Mouse (Mus musculus): ENCODE results near the gene Hdgfl2.

DNA sequence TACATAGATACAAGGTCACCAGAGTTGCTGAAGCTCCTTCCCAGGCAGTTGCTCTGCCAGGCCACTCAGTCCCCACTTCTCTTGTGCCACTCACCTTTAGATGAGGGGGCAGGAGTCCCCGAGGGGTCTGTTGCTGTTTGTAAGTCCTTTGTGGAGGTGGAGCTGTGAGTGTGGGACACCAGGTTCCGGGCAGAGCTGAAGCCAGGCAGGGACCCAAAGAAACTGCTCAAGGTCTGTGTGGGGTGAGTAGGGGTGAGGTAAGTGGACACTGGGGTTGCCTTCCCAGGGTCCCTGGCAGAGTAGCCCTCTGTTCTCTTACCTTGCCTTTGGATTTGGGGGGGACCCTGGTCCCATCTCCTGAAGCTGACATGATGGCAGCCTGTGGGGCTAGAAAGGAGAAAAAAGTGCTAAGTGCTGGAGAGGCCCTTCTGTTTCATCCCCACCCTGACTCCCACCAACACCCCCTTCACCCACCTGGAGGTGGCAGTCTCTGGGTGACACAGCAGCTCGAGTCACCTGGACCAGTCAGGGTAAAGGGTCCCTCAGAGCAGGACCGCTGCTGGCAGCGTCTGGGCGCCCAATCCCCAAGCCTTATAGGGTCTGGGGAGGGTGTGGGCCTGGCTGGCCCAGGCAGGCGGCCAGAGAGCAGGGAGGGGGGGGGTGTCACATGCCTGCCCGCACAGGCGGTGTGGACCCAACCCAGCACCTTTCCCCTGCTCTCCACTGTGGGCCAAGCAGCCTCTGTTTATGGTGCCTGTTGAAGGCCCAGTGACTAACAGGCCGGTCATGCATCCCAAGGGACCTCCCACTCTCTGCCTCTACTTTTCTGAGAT, 30.0 kb downstream of the Hdgfl2 start, which contains the start of gene Plin4:
- no peak for TF ChIP-seq POLR2A (IDR thresholded peaks at IDR 0.05; ENCODE audit: control insufficient read depth, extremely low read depth, insufficient read depth, low read length, poor library complexity)
- TF ChIP-seq CTCF (IDR thresholded peaks at IDR 0.05; ENCODE audit: borderline replicate concordance, control insufficient read depth, extremely low read depth, insufficient read depth, low read length, poor library complexity) = no peak

Measured in thymus, adult 2 months (tissue).